Mouse (Mus musculus): ENCODE data around the gene Il10rb. TPM values are rescaled to one million over a fixed set of nuclear protein-coding genes. Genes with fewer than 3 reads are reported as not detected.

The Il10rb gene
- polyA plus RNA-seq (2014; fragmentation: Nextera tagmentation; extraction: Ambion mirVana) = 5.4 and 9.3 TPM in 2 replicates

GRCm38 (mm10) chr16:91405640-91406584, at the start of gene Il10rb:
Gene Il10rb, plus strand, starts transcription at chr16:91406164.
- Histone ChIP-seq H3K9me3 (ENCODE audit: control insufficient read depth, low read length) (no peaks in the 10 kb centered on the region), H3K4me2 (ENCODE audit: low read length) (peak within 1 kb of the TSS; percentile 97), H3K27me3 (ENCODE audit: control insufficient read depth, insufficient read depth, low read length) (no peaks in the 10 kb centered on the region), H3K27ac (replicated peaks; ENCODE audit: low read depth, low read length) (0 out of 2 replicates have a peak within 1 kb of the TSS, but pooled peaks have one; percentile 13), H3K4me3 (replicated peaks; ENCODE audit: low read depth, low read length) (peak within 1 kb of the TSS; percentile 54), H3K9ac (replicated peaks; ENCODE audit: low read length) (peak within 1 kb of the TSS; percentile 69), H3K4me1 (ENCODE audit: control insufficient read depth, insufficient read depth, low read length) (peaks cover 8% of the 10 kb centered on the region; the same call in 1 of the 2 replicates), H3K36me3 (ENCODE audit: control insufficient read depth, insufficient read depth, low read length) (0 out of 2 replicates have a peak, but pooled peaks cover 10% of the 10 kb centered on the region)
- DNase-seq = peak; percentile 74
- peak; percentile 74 for ATAC-seq (ENCODE audit: low FRiP score, low TSS enrichment)
- 6% methylated on average over 51 of the region's 51 CpGs for WGBS

GRCm38 (mm10) chr16:91356760-91357525, 49.0 kb upstream of the Il10rb start:
- DNase-seq (no peak), ATAC-seq (ENCODE audit: low FRiP score, low TSS enrichment) (no peak)
- 79% methylated on average over 10 of the region's 10 CpGs for WGBS
- Histone ChIP-seq H3K36me3 (ENCODE audit: control insufficient read depth, insufficient read depth, low read length) (no peaks in the 10 kb centered on the region), H3K4me3 (replicated peaks; ENCODE audit: low read depth, low read length) (no peak overlapping the region), H3K9me3 (ENCODE audit: control insufficient read depth, low read length) (no peaks in the 10 kb centered on the region), H3K4me1 (ENCODE audit: control insufficient read depth, insufficient read depth, low read length) (no peaks in the 10 kb centered on the region), H3K9ac (replicated peaks; ENCODE audit: low read length) (no peak overlapping the region), H3K4me2 (ENCODE audit: low read length) (no peak overlapping the region), H3K27me3 (ENCODE audit: control insufficient read depth, insufficient read depth, low read length) (peaks cover 20% of the 10 kb centered on the region; the same call in 1 of the 2 replicates), H3K27ac (replicated peaks; ENCODE audit: low read depth, low read length) (no peak overlapping the region)

GRCm38 (mm10) chr16:91357526-91357900, 48.5 kb upstream of the Il10rb start:
- 59% methylated on average over 10 of the region's 10 CpGs for WGBS
- Histone ChIP-seq H3K27ac (replicated peaks; ENCODE audit: low read depth, low read length) (no peak overlapping the region), H3K4me1 (ENCODE audit: control insufficient read depth, insufficient read depth, low read length) (no peaks in the 10 kb centered on the region), H3K4me2 (ENCODE audit: low read length) (no peak overlapping the region), H3K9ac (replicated peaks; ENCODE audit: low read length) (no peak overlapping the region), H3K27me3 (ENCODE audit: control insufficient read depth, insufficient read depth, low read length) (peaks cover 17% of the 10 kb centered on the region; the same call in 1 of the 2 replicates), H3K4me3 (replicated peaks; ENCODE audit: low read depth, low read length) (no peak overlapping the region), H3K36me3 (ENCODE audit: control insufficient read depth, insufficient read depth, low read length) (no peaks in the 10 kb centered on the region), H3K9me3 (ENCODE audit: control insufficient read depth, low read length) (no peaks in the 10 kb centered on the region)
- DNase-seq (no peak), ATAC-seq (ENCODE audit: low FRiP score, low TSS enrichment) (no peak)

- DNase-seq (peak; percentile 95), ATAC-seq (ENCODE audit: low FRiP score, low TSS enrichment) (peak; percentile 43; the same call in 1 of the 2 replicates)
- 37% methylated on average over 8 of the region's 8 CpGs for WGBS
- Histone ChIP-seq H3K9me3 (ENCODE audit: control insufficient read depth, low read length) (no peaks in the 10 kb centered on the region), H3K4me3 (replicated peaks; ENCODE audit: low read depth, low read length) (no peak overlapping the region), H3K36me3 (ENCODE audit: control insufficient read depth, insufficient read depth, low read length) (no peaks in the 10 kb centered on the region), H3K9ac (replicated peaks; ENCODE audit: low read length) (no peak overlapping the region), H3K27ac (replicated peaks; ENCODE audit: low read depth, low read length) (0 out of 2 replicates have a peak overlapping the region, but pooled peaks have one; percentile 6), H3K27me3 (ENCODE audit: control insufficient read depth, insufficient read depth, low read length) (peaks cover 9% of the 10 kb centered on the region; the same call in 1 of the 2 replicates), H3K4me2 (ENCODE audit: low read length) (no peak overlapping the region), H3K4me1 (ENCODE audit: control insufficient read depth, insufficient read depth, low read length) (no peaks in the 10 kb centered on the region)
Measured at GRCm38 (mm10) chr16:91358555-91358954, 47.4 kb upstream of the Il10rb start.

- Histone ChIP-seq H3K9ac (replicated peaks; ENCODE audit: low read length) (no peak overlapping the region), H3K9me3 (ENCODE audit: control insufficient read depth, low read length) (no peaks in the 10 kb centered on the region), H3K27ac (replicated peaks; ENCODE audit: low read depth, low read length) (no peak overlapping the region), H3K4me3 (replicated peaks; ENCODE audit: low read depth, low read length) (no peak overlapping the region), H3K4me2 (ENCODE audit: low read length) (no peak overlapping the region), H3K27me3 (ENCODE audit: control insufficient read depth, insufficient read depth, low read length) (peaks cover 3% of the 10 kb centered on the region; the same call in 1 of the 2 replicates), H3K4me1 (ENCODE audit: control insufficient read depth, insufficient read depth, low read length) (no peaks in the 10 kb centered on the region), H3K36me3 (ENCODE audit: control insufficient read depth, insufficient read depth, low read length) (no peaks in the 10 kb centered on the region)
- ATAC-seq (ENCODE audit: low FRiP score, low TSS enrichment) (no peak), DNase-seq (no peak)
- 92% methylated on average over 13 of the region's 13 CpGs for WGBS
Measured at GRCm38 (mm10) chr16:91359531-91359930, 46.4 kb upstream of the Il10rb start.

- H3K9ac ChIP-seq (replicated peaks; ENCODE audit: low read length) = no peak overlapping the region; the same call in 1 of the 2 replicates
- H3K36me3 ChIP-seq (ENCODE audit: control insufficient read depth, insufficient read depth, low read length) = no peaks in the 10 kb centered on the region
- no peak overlapping the region for H3K4me2 ChIP-seq (ENCODE audit: low read length)
- no peaks in the 10 kb centered on the region for H3K4me1 ChIP-seq (ENCODE audit: control insufficient read depth, insufficient read depth, low read length)
- no peaks in the 10 kb centered on the region for H3K9me3 ChIP-seq (ENCODE audit: control insufficient read depth, low read length)
- 53% methylated on average over 3 of the region's 3 CpGs for WGBS
- H3K27ac ChIP-seq (replicated peaks; ENCODE audit: low read depth, low read length) = no peak overlapping the region
- peak; percentile 13 for DNase-seq
- ATAC-seq (ENCODE audit: low FRiP score, low TSS enrichment) = no peak
- no peak overlapping the region for H3K4me3 ChIP-seq (replicated peaks; ENCODE audit: low read depth, low read length)
- no peaks in the 10 kb centered on the region for H3K27me3 ChIP-seq (ENCODE audit: control insufficient read depth, insufficient read depth, low read length)
Measured at GRCm38 (mm10) chr16:91360162-91360561, 45.8 kb upstream of the Il10rb start.

GRCm38 (mm10) chr16:91362006-91362405, 44.0 kb upstream of the Il10rb start:
- H3K9me3 ChIP-seq (ENCODE audit: control insufficient read depth, low read length) = no peaks in the 10 kb centered on the region
- no peaks in the 10 kb centered on the region for H3K27me3 ChIP-seq (ENCODE audit: control insufficient read depth, insufficient read depth, low read length)
- no peak overlapping the region for H3K4me2 ChIP-seq (ENCODE audit: low read length)
- no peaks in the 10 kb centered on the region for H3K4me1 ChIP-seq (ENCODE audit: control insufficient read depth, insufficient read depth, low read length)
- H3K4me3 ChIP-seq (replicated peaks; ENCODE audit: low read depth, low read length) = no peak overlapping the region
- no peak overlapping the region for H3K9ac ChIP-seq (replicated peaks; ENCODE audit: low read length)
- DNase-seq = no peak
- H3K27ac ChIP-seq (replicated peaks; ENCODE audit: low read depth, low read length) = no peak overlapping the region
- 77% methylated on average over 2 of the region's 2 CpGs for WGBS
- no peak for ATAC-seq (ENCODE audit: low FRiP score, low TSS enrichment)
- no peaks in the 10 kb centered on the region for H3K36me3 ChIP-seq (ENCODE audit: control insufficient read depth, insufficient read depth, low read length)

GRCm38 (mm10) chr16:91362616-91363272, 43.2 kb upstream of the Il10rb start:
- WGBS = 72% methylated on average over 12 of the region's 12 CpGs
- H3K27ac ChIP-seq (replicated peaks; ENCODE audit: low read depth, low read length) = no peak overlapping the region
- H3K36me3 ChIP-seq (ENCODE audit: control insufficient read depth, insufficient read depth, low read length) = no peaks in the 10 kb centered on the region
- no peaks in the 10 kb centered on the region for H3K4me1 ChIP-seq (ENCODE audit: control insufficient read depth, insufficient read depth, low read length)
- no peak overlapping the region for H3K4me2 ChIP-seq (ENCODE audit: low read length)
- DNase-seq (no peak), ATAC-seq (ENCODE audit: low FRiP score, low TSS enrichment) (no peak)
- H3K4me3 ChIP-seq (replicated peaks; ENCODE audit: low read depth, low read length) = no peak overlapping the region
- no peaks in the 10 kb centered on the region for H3K9me3 ChIP-seq (ENCODE audit: control insufficient read depth, low read length)
- no peak overlapping the region for H3K9ac ChIP-seq (replicated peaks; ENCODE audit: low read length)
- no peaks in the 10 kb centered on the region for H3K27me3 ChIP-seq (ENCODE audit: control insufficient read depth, insufficient read depth, low read length)

Measured in midbrain, embryonic 14.5 days (tissue).